Mouse (Mus musculus): Measurements from ENCODE around the gene Htr3b. TPM values are rescaled to one million over a fixed set of nuclear protein-coding genes. Genes with fewer than 3 reads are reported as not detected.
A peak's percentile ranks its signal among the peaks of the same experiment; 100 is the strongest.

Htr3b gene
- polyA plus RNA-seq, 1 experiment from 2014 or later = not detected

DNA sequence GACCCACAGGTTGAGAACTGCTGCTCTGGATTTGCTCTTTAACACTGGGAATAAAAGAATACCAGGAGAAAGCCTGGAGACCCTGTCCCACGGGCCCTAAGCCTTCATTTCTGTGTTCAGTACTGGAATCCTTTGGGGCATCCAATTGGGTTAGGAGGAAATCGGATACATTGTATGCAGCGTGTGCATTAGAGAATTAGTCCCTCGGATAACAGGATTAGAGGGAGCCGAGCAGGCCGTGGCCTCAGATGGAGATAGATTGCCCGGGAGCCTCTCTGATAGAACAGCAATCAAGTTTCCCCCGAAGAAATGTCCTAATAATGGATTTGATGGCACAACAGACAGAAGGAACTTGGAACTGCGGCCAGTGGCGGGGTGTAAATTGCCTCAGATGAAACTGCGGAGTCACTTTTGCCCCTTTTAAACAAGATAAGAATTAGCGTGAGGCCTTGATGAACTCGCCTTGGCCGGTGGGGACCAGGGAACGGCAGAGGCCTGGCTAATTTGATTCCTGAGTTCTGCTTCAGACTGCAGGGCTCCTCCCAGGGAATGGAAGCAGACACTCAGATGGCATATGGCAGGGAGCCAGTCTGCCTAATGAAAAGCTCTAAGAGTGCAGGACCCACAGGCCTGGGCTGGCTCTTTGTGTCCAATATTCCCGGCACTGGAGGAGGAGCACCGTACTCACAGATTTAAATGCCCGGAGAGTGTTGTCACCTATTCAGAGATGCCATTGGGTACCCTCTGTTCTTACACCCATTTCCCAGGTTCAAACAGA is 48.6 kb downstream of the Htr3b start:
- in situ Hi-C loops (cut with MboI; ENCODE audit: low pct_unique_long_range_greater_than_20kb) = no loop called here
- DNase-seq (ENCODE audit: low read depth, low spot score) = no peak
- ChIA-PET CTCF (no interaction called here), POLR2A (no interaction called here)
- H3K27me3 ChIP-seq = peaks cover 4% of the 10 kb centered on the region
- TF ChIP-seq CTCF (IDR thresholded peaks at IDR 0.05) = no peak
- no peak for ATAC-seq

DNA sequence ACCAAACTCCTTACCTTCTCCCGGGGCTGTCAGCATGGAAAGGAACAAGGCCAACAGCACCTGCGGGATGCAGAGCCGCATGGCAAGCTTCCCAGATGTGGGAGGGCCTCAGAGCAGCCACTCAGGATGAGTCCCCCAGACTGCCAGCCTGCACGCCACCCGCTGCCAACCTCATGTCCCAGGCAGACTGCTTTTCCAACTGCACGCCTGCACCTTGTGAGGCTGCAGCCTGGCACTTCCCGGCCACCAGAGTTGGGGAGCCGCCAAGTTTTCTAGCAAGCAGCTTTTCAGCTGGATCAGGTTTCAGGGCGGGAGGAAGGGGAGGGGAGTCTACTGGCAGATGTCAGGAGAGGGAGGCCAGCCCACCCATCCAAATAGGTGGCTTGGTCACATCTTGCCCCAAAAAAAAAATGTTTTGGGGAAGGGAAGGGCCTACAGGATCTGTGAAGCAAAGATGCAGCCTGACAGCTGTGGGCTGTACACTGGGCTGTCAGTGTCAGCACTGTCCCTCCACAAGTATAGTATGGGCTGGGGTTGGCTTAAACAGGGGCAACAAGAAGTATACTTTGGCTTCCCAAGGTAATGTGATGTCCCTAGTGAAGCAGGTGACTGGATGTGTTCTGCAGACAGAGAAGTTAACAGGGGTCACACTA is 53.8 kb downstream of the Htr3b start, which contains the start of gene Htr3a:
Gene Htr3a (minus strand): TSS at position 215 of the 653 bp plus-strand sequence.
- ChIA-PET POLR2A (no interaction called here), CTCF (no interaction called here)
- no peak for TF ChIP-seq CTCF (IDR thresholded peaks at IDR 0.05)
- H3K27me3 ChIP-seq = peaks cover 4% of the 10 kb centered on the region
- DNase-seq (ENCODE audit: low read depth, low spot score) (no peak), ATAC-seq (no peak)
- in situ Hi-C loops (cut with MboI; ENCODE audit: low pct_unique_long_range_greater_than_20kb) = no loop called here

DNA sequence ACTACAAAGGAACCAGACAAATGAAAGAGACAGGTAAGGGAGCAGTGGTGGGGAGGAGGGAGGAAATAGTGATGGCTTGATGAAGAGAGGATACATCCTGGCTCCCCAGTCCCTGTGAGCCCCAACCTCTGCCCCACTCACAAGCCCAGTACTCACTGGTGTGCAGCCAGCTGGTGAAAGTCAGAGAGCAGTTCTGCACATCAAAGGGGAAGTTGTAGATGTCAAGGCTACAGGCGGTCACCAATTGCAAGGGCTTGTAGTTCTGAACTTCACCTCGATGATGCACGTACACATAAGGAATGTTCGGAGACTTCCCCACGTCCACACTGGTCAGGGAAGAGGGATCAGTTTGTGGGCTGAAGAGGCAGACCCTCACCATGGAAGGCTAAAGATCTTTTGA is 60.4 kb downstream of the Htr3b start:
- in situ Hi-C loops (cut with MboI; ENCODE audit: low pct_unique_long_range_greater_than_20kb) = no loop called here
- DNase-seq (ENCODE audit: low read depth, low spot score) (no peak), ATAC-seq (no peak)
- POLR2A ChIA-PET = no interaction called here
- CTCF ChIA-PET = no interaction called here
- peaks cover 9% of the 10 kb centered on the region for H3K27me3 ChIP-seq
- no peak for TF ChIP-seq CTCF (IDR thresholded peaks at IDR 0.05)

- ChIA-PET POLR2A (no interaction called here), CTCF (no interaction called here)
- DNase-seq (ENCODE audit: low read depth, low spot score) = no peak
- ATAC-seq = no peak
- TF ChIP-seq CTCF (IDR thresholded peaks at IDR 0.05) = no peak
- in situ Hi-C loops (cut with MboI; ENCODE audit: low pct_unique_long_range_greater_than_20kb) = no loop called here
- peaks cover 10% of the 10 kb centered on the region for H3K27me3 ChIP-seq
These were observed 61.0 kb downstream of the Htr3b start for GRCm38 (mm10) chr9:48903766-48904165.

GRCm38 (mm10) chr9:48898551-48898950 is 66.2 kb downstream of the Htr3b start:
- ChIA-PET CTCF (no interaction called here), POLR2A (no interaction called here)
- in situ Hi-C loops (cut with MboI; ENCODE audit: low pct_unique_long_range_greater_than_20kb) = no loop called here
- no peak for DNase-seq (ENCODE audit: low read depth, low spot score)
- peaks cover 10% of the 10 kb centered on the region for H3K27me3 ChIP-seq
- ATAC-seq = no peak
- no peak for TF ChIP-seq CTCF (IDR thresholded peaks at IDR 0.05)

- H3K27me3 ChIP-seq = peaks cover 18% of the 10 kb centered on the region
- no peak for TF ChIP-seq CTCF (IDR thresholded peaks at IDR 0.05)
- in situ Hi-C loops (cut with MboI; ENCODE audit: low pct_unique_long_range_greater_than_20kb) = no loop called here
- ATAC-seq (no peak), DNase-seq (ENCODE audit: low read depth, low spot score) (no peak)
- ChIA-PET CTCF (interaction anchor here (4.2 kb wide), 1 partner anchor 249 kb away, joined by 31 read pairs; no protein-coding TSS in a partner anchor), POLR2A (interaction anchor here (0.6 kb wide), 1 partner anchor 55 kb away, joined by 4 read pairs; no protein-coding TSS in a partner anchor)
These were observed 68.8 kb downstream of the Htr3b start for GRCm38 (mm10) chr9:48895819-48896536.

- no peak for TF ChIP-seq CTCF (IDR thresholded peaks at IDR 0.05)
- peaks cover 18% of the 10 kb centered on the region for H3K27me3 ChIP-seq
- ATAC-seq (no peak), DNase-seq (ENCODE audit: low read depth, low spot score) (no peak)
- ChIA-PET POLR2A (no interaction called here), CTCF (interaction anchor here (4.2 kb wide), 1 partner anchor 248 kb away, joined by 31 read pairs; no protein-coding TSS in a partner anchor)
- in situ Hi-C loops (cut with MboI; ENCODE audit: low pct_unique_long_range_greater_than_20kb) = loop anchor here (5.0 kb wide), 1 partner anchor 247 kb away; no protein-coding TSS in a partner anchor
These were observed 70.0 kb downstream of the Htr3b start for GRCm38 (mm10) chr9:48894755-48895154.

DNA sequence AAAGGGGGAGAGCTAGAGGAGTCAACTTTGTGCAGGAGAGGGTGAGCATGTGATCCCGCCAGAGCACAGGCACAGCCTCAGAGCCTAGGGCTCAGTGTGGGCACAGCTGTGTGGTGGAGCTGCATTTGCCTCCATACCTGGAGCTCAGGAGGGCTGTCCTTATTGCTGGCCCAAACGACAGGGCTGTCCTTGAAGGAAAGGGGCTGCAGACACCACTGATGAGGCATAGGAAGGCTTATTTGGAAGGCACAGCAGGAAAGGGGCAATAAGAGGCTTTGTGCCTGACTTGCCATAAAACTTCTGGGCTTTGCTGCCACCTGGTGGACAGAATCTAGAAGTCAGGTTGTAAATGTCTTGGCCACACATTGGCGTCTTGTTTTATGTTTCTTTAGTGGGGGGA is 70.8 kb downstream of the Htr3b start:
- DNase-seq (ENCODE audit: low read depth, low spot score) (no peak), ATAC-seq (no peak)
- in situ Hi-C loops (cut with MboI; ENCODE audit: low pct_unique_long_range_greater_than_20kb) = loop anchor here (5.0 kb wide), 1 partner anchor 247 kb away; no protein-coding TSS in a partner anchor
- CTCF ChIA-PET = interaction anchor here (0.9 to 4.2 kb wide), 2 partner anchors 19 to 247 kb away, joined by 4 to 31 read pairs; no protein-coding TSS in a partner anchor
- POLR2A ChIA-PET = no interaction called here
- peaks cover 14% of the 10 kb centered on the region for H3K27me3 ChIP-seq
- TF ChIP-seq CTCF (IDR thresholded peaks at IDR 0.05) = peak; percentile 74

DNA sequence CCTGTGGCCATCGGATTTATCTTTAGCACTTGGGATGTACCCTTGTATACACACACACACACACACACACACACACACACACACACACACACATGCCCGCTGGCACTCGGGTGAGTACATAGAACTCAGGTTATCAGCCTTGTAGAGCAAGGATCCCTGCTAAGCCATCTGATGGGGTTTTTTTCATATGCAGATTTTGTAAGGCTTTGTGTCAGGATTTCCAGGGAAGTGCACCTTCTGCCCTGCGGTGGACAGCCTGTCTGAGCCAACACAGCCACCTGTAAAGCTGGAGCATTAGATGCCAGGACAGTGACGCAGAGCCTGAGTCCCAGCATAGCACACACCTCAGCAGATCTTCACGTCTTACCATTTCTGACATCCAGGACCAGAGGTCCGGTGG is 75.7 kb downstream of the Htr3b start:
- in situ Hi-C loops (cut with MboI; ENCODE audit: low pct_unique_long_range_greater_than_20kb) = no loop called here
- DNase-seq (ENCODE audit: low read depth, low spot score) = no peak
- H3K27me3 ChIP-seq = peaks cover 23% of the 10 kb centered on the region
- ChIA-PET CTCF (no interaction called here), POLR2A (no interaction called here)
- no peak for TF ChIP-seq CTCF (IDR thresholded peaks at IDR 0.05)
- no peak for ATAC-seq

Other genes starting within 250 kb of the Htr3b start
- 0.15 TPM for gene Zbtb16, start 128.8 kb downstream of the Htr3b start, polyA plus RNA-seq (2021)
- gene Htr3a, start 53.9 kb downstream of the Htr3b start, polyA plus RNA-seq (2021) = not detected
- gene Usp28, start 20.4 kb upstream of the Htr3b start, polyA plus RNA-seq (2021) = 20.7 TPM
- gene Zw10, start 90.6 kb upstream of the Htr3b start, polyA plus RNA-seq (2021) = 29.1 TPM
- not detected for gene Tmprss5, start 116.3 kb upstream of the Htr3b start, polyA plus RNA-seq (2021)